Mouse (Mus musculus) midbrain, embryonic 15.5 days (tissue): ENCODE results near the gene E330009J07Rik. TPM values are rescaled to one million over a fixed set of nuclear protein-coding genes. Genes with fewer than 3 reads are reported as not detected.

Experiments
- ATAC-seq: fragments of 200-750 bp; cut with Nextera tagmentation; replicated peaks from 2 replicates; pipeline ENCODE4 v1.8.0; 2017; ENCODE audit warnings: moderate TSS enrichment
- H3K27ac ChIP-seq: fragments of 300-500 bp; sonication (generic); 2 replicates; pipeline ENCODE4 v1.5.1; 2015; ENCODE audit warnings: mild to moderate bottlenecking, inconsistent platforms
- H3K27me3 ChIP-seq: fragments of 300-500 bp; sonication (generic); replicated peaks from 2 replicates; pipeline ENCODE4 v1.6.1; 2015; ENCODE audit warnings: inconsistent platforms
- H3K36me3 ChIP-seq: fragments of 300-500 bp; sonication (generic); replicated peaks from 2 replicates; pipeline ENCODE4 v1.6.1; 2015; ENCODE audit warnings: inconsistent platforms
- H3K4me1 ChIP-seq: fragments of 300-500 bp; sonication (generic); 2 replicates; pipeline ENCODE4 v1.6.1; 2015; ENCODE audit warnings: inconsistent platforms
- H3K4me2 ChIP-seq: fragments of 300-500 bp; sonication (generic); 2 replicates; pipeline ENCODE4 v1.6.1; 2015; ENCODE audit warnings: inconsistent platforms, mild to moderate bottlenecking, moderate library complexity
- H3K4me3 ChIP-seq: fragments of 300-500 bp; sonication (generic); 2 replicates; pipeline ENCODE4 v1.5.1; 2015; ENCODE audit warnings: mild to moderate bottlenecking, inconsistent platforms
- H3K9ac ChIP-seq: fragments of 300-500 bp; sonication (generic); 2 replicates; pipeline ENCODE4 v1.6.1; 2015; ENCODE audit warnings: mild to moderate bottlenecking, inconsistent platforms
- H3K9me3 ChIP-seq: fragments of 300-500 bp; sonication (generic); 2 replicates; pipeline ENCODE4 v1.6.1; 2016; ENCODE audit warnings: inconsistent platforms
- WGBS: fragments of 180-500 bp; shearing (Covaris S2); methylation state at CpG from one replicate; pipeline ENCODE4 v1.1.7; 2015; ENCODE audit warnings: mixed read lengths; 5-methylcytosine and 5-hydroxymethylcytosine counted together
- polyA plus RNA-seq: library from polyadenylated mRNA; unstranded; fragments of >200 nt; fragmentation: Nextera tagmentation; extraction: Ambion mirVana; gene quantifications from 2 replicates; pipeline ENCODE4 v1.2.1, GENCODE M21; 2015

E330009J07Rik gene
- polyA plus RNA-seq, 1 experiment from 2014 or later = 13.4 TPM

DNA sequence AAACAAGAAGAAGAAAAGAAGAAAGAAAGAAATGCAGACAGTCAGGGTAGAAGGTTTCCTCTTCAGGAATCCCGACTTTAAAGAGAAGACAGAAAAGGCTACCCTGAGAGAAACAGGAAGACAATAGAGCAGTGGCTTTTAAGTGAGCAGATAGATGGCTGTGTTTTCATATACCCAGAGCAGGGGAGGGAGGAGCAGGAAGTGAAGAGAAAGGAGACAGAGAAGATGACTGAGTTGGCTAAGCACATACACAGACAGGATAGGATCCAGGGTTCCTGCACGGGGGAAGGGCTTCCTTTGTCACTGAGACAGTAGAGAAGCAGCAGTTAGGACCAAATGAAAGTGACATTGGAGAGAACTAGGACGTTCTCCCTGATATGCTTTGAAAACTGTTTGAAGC is 50.3 kb downstream of the E330009J07Rik start:
- Histone ChIP-seq H3K36me3 (0 out of 2 replicates have a peak, but pooled peaks cover 3% of the 10 kb centered on the region), H3K4me1 (no peaks in the 10 kb centered on the region), H3K27me3 (no peaks in the 10 kb centered on the region), H3K4me3 (no peak overlapping the region), H3K9ac (no peak overlapping the region), H3K27ac (no peak overlapping the region), H3K9me3 (no peaks in the 10 kb centered on the region), H3K4me2 (no peak overlapping the region)
- no peak for ATAC-seq
- 56% methylated on average over 3 of the region's 3 CpGs for WGBS

DNA sequence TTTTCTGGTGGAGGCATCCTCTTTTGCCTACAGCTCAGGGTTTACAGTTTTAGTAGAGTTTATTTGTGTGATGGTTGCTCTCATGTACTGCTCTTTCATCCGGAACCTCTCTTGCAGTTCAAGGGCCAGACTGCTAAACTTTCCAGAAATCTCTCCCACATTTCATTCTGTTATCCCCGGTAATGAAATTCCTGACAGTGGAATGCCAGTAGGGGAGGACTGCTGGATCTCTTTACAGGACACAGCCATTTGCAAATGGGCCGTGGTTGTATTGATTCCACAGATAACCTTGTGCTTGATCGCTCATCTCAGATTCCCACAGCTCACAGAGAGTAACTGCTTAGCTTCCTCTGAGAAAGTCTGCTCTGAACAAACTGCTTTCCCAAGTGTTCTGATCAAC is 54.0 kb downstream of the E330009J07Rik start:
- 88% methylated on average over 4 of the region's 4 CpGs for WGBS
- Histone ChIP-seq H3K27ac (no peak overlapping the region), H3K36me3 (peaks cover 6% of the 10 kb centered on the region; the same call in 1 of the 2 replicates), H3K27me3 (no peaks in the 10 kb centered on the region), H3K9ac (no peak overlapping the region), H3K4me3 (no peak overlapping the region), H3K4me1 (no peaks in the 10 kb centered on the region), H3K9me3 (no peaks in the 10 kb centered on the region), H3K4me2 (no peak overlapping the region)
- no peak for ATAC-seq

DNA sequence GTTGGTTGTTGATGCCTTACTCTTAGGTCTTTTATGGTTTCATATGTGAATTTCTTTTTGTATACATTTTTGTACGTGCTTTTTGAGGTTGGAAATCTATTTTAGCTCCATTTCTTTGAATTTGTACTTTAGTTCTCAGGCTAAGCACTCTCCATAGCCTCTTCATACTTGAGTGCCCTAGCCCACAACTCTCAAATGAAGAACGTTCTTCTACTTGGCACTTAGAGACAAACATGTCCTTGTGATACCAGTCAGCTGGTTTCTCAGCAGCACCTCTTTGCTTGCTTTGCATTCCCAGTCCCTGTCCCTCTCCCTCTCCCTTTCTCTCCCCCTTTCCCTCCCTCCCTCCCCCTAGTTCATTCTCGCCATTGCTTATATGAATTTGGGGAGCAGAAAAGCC is 55.8 kb downstream of the E330009J07Rik start:
- Histone ChIP-seq H3K4me1 (no peaks in the 10 kb centered on the region), H3K4me3 (no peak overlapping the region), H3K36me3 (peaks cover 8% of the 10 kb centered on the region; the same call in 1 of the 2 replicates), H3K27me3 (no peaks in the 10 kb centered on the region), H3K9ac (no peak overlapping the region), H3K9me3 (no peaks in the 10 kb centered on the region), H3K4me2 (no peak overlapping the region), H3K27ac (no peak overlapping the region)
- ATAC-seq = no peak
- WGBS = 90% methylated on average over 3 of the region's 3 CpGs

DNA sequence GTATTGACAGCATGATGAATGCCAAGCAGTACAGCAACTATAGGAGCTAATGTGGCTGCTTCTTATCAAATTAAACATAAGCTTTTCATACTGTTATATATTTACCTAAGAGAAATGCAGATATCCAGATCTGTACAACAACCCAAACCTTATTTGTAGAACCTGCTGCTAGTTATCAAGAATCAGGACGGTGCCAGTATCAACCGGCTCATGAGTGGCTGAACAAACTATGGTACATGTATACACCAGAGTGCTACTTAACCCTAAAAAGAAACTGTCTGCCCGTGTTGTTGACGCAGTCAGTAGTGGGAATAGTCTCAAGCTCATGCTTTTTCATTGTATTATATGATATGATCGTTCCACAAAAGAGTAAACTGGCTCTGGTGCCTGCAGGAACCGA is 64.9 kb downstream of the E330009J07Rik start:
- Histone ChIP-seq H3K9ac (no peak overlapping the region), H3K4me2 (no peak overlapping the region), H3K4me1 (no peaks in the 10 kb centered on the region), H3K9me3 (no peaks in the 10 kb centered on the region), H3K4me3 (no peak overlapping the region), H3K36me3 (no peaks in the 10 kb centered on the region), H3K27ac (no peak overlapping the region), H3K27me3 (no peaks in the 10 kb centered on the region)
- 97% methylated on average over 6 of the region's 6 CpGs for WGBS
- no peak for ATAC-seq

DNA sequence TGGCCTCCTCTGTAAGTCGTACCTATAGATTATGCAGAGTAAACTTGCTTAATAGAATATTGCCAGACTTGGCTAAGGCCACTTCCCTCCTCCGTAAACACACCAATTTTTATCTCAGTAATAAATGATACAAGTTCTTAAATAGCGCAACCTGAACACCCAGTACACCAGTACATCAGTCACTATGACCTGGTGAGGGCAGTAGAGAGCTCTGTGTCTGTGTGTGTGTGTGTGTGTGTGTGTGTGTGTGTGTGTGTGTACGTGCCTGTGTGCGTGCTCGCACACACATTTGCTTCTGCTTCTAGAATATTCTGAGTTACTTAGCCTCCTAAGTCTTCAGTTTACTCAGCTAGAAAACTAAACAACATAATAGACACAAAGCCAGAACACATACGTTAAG is 82.6 kb downstream of the E330009J07Rik start:
- Histone ChIP-seq H3K27me3 (no peaks in the 10 kb centered on the region), H3K27ac (no peak overlapping the region), H3K4me2 (no peak overlapping the region), H3K4me3 (no peak overlapping the region), H3K4me1 (no peaks in the 10 kb centered on the region), H3K9me3 (no peaks in the 10 kb centered on the region), H3K9ac (no peak overlapping the region), H3K36me3 (no peaks in the 10 kb centered on the region)
- no peak for ATAC-seq
- 94% methylated on average over 7 of the region's 7 CpGs for WGBS

Other genes starting within 250 kb of the E330009J07Rik start
- 59.2 and 60.2 TPM in 2 replicates for gene Agk, start 111.0 kb downstream of the E330009J07Rik start, polyA plus RNA-seq
- gene Wee2, start 3.0 kb upstream of the E330009J07Rik start, polyA plus RNA-seq = 0.20 and 0.21 TPM in 2 replicates
- 103 and 104 TPM in 2 replicates for gene Ssbp1, start 35.2 kb upstream of the E330009J07Rik start, polyA plus RNA-seq
- gene Tas2r137, start 55.1 kb upstream of the E330009J07Rik start, polyA plus RNA-seq = not detected in 2 replicates
- gene Tas2r108, start 57.4 kb upstream of the E330009J07Rik start, polyA plus RNA-seq = not detected in 2 replicates
- not detected in 2 replicates for gene Prss37, start 83.4 kb upstream of the E330009J07Rik start, polyA plus RNA-seq
- 0.06 and 0.18 TPM in 2 replicates for gene Olfr461, start 118.9 kb upstream of the E330009J07Rik start, polyA plus RNA-seq
- not detected in 2 replicates for gene Olfr460, start 133.4 kb upstream of the E330009J07Rik start, polyA plus RNA-seq
- 0.40 and 0.71 TPM in 2 replicates for gene Clec5a, start 149.7 kb upstream of the E330009J07Rik start, polyA plus RNA-seq
- not detected in 2 replicates for gene Tas2r138, start 177.2 kb upstream of the E330009J07Rik start, polyA plus RNA-seq
- 0.08 and 0.18 TPM in 2 replicates for gene Mgam, start 192.7 kb upstream of the E330009J07Rik start, polyA plus RNA-seq